Mouse (Mus musculus) neural tube, embryonic 11.5 days (tissue): Measurements from ENCODE around the gene Rer1. TPM values are rescaled to one million over a fixed set of nuclear protein-coding genes. Genes with fewer than 3 reads are reported as not detected.
"Not testable (repeated sequence)": the region's sequence is repeated elsewhere in the genome, so short reads cannot be mapped to it uniquely, and the experiment has no call there.

Source experiments
- ATAC-seq: fragments of 200-750 bp; cut with Nextera tagmentation; 2 replicates; pipeline ENCODE4 v1.8.0; 2017; ENCODE audit warnings: moderate number of reproducible peaks, mild to moderate bottlenecking, moderate TSS enrichment, moderate library complexity; ENCODE audit not compliant: insufficient read depth, low FRiP score, low TSS enrichment
- DNase-seq: peaks from one replicate; pipeline ENCODE4 v3.0.0-alpha.2; 2015; ENCODE audit warnings: low spot score
- H3K27ac ChIP-seq: fragments of 300-500 bp; sonication (generic); 2 replicates; pipeline ENCODE4 v1.5.1; 2014; ENCODE audit warnings: low read depth, mild to moderate bottlenecking, low read length
- H3K27me3 ChIP-seq: fragments of 300-500 bp; sonication (generic); 2 replicates; pipeline ENCODE4 v1.6.1; 2014; ENCODE audit warnings: mild to moderate bottlenecking, low read length, mixed read lengths; ENCODE audit not compliant: control insufficient read depth, insufficient read depth
- H3K36me3 ChIP-seq: fragments of 300-500 bp; sonication (generic); 2 replicates; pipeline ENCODE4 v1.6.1; 2014; ENCODE audit warnings: mild to moderate bottlenecking, low read length, moderate library complexity, mixed read lengths; ENCODE audit not compliant: control insufficient read depth, insufficient read depth
- H3K4me1 ChIP-seq: fragments of 300-500 bp; sonication (generic); 2 replicates; pipeline ENCODE4 v1.6.1; 2014; ENCODE audit warnings: low read length, mixed read lengths; ENCODE audit not compliant: control insufficient read depth, insufficient read depth
- H3K4me2 ChIP-seq: fragments of 300-500 bp; sonication (generic); 2 replicates; pipeline ENCODE4 v1.6.1; 2014; ENCODE audit warnings: low read depth, mild to moderate bottlenecking, moderate library complexity
- H3K4me3 ChIP-seq: fragments of 300-500 bp; sonication (generic); 2 replicates; pipeline ENCODE4 v1.5.1; 2014; ENCODE audit warnings: low read depth, low read length
- H3K9ac ChIP-seq: fragments of 300-500 bp; sonication (generic); 2 replicates; pipeline ENCODE4 v1.6.1; 2014; ENCODE audit warnings: mild to moderate bottlenecking, low read length
- H3K9me3 ChIP-seq: fragments of 300-500 bp; sonication (generic); 2 replicates; pipeline ENCODE4 v1.6.1; 2016; ENCODE audit warnings: low read length; ENCODE audit not compliant: control insufficient read depth
- WGBS: fragments of 180-500 bp; shearing (Covaris S2); extraction: QIAGEN DNeasy Blood & Tissue Kit; methylation state at CpG from one replicate; pipeline ENCODE4 v1.1.7; 2014; 5-methylcytosine and 5-hydroxymethylcytosine counted together
- polyA plus RNA-seq: library from polyadenylated mRNA; unstranded; fragments of >200 nt; fragmentation: Nextera tagmentation; extraction: Ambion mirVana; gene quantifications from 2 replicates; pipeline ENCODE4 v1.2.1, GENCODE M21; 2014

Rer1 gene
- polyA plus RNA-seq, 1 experiment from 2014 or later, result 145 TPM

DNA sequence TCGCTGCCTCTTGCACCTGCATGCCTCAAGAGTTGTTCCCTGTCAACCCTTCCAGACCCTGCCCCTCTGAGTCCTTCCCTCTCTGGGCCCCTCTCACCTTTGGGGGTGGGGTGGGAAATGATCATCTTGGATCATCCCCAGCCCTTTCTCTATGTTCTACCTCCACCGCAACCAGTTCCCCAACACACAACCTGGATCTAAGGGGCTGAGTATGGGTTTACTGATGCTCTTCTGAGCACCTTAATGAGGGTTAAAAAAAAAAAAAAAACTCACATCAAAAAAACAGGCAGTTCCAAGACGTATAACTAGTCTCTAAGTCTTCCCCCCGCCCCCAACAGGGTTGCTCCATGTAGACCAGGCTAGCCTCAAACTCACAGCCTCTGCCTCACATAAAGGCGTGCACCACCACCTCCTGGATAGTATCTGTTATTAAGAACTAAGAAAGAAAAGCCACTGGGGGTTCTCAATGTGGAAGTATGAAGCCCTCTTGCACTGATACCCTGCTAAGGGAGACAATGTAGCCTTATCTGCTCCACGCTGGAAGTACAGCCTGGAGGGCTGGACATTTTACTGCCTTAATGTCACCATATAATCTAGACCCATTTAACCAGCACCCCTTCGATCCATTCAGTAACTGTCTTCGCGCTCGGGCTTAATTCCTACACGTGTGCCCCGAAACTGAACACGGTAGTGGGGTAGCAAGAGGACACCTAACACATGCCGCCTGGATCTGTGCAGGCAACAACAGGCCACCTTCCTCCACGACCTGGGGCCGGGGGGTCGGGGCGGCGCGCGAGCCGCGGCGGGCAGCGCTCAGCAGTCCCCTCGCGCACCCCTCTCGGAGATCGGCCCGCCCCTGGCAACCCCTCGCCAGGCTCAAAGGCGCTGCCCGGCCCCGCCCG, 725 bp downstream of the Rer1 start:
- Histone ChIP-seq H3K9ac (peak overlapping the region; percentile 87), H3K4me2 (peak overlapping the region; percentile 81), H3K9me3 (no peaks in the 10 kb centered on the region), H3K36me3 (peaks cover 5% of the 10 kb centered on the region), H3K27me3 (no peaks in the 10 kb centered on the region), H3K4me3 (peak overlapping the region; percentile 93), H3K27ac (peak overlapping the region; percentile 79), H3K4me1 (peaks cover 12% of the 10 kb centered on the region)
- WGBS, result 9% methylated on average over 25 of the region's 35 CpGs
- DNase-seq, result no peak
- no peak; the same call in 1 of the 2 replicates for ATAC-seq

- peaks cover 7% of the 10 kb centered on the region for H3K36me3 ChIP-seq
- H3K4me3 ChIP-seq, result no peak overlapping the region
- H3K9ac ChIP-seq, result no peak overlapping the region
These were observed 1.8 kb downstream of the Rer1 start for GRCm38 (mm10) chr4:155084351-155084750.

DNA sequence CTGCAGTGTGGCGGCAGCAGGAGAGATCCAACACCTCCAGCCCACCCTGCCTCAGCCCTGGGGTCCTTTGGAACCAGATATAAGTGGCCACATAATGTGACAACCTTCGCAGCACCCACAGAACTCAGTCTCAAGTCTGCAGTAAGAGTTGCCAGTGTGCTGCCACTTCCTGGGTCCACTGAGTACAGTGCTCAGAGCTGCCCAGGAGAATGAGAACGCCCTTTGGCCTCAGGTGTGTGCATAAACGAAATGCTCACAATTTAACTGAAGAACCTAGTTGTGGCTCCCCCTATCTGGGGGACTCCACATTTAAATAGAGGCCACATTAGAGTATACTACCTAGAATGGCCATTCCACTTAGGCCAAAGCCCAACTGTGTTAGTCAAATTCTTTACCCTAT, 2.6 kb downstream of the Rer1 start:
- Histone ChIP-seq H3K36me3 (peaks cover 10% of the 10 kb centered on the region), H3K4me2 (no peak overlapping the region), H3K4me1 (peaks cover 12% of the 10 kb centered on the region), H3K27me3 (no peaks in the 10 kb centered on the region), H3K27ac (no peak overlapping the region), H3K4me3 (no peak overlapping the region), H3K9ac (no peak overlapping the region), H3K9me3 (no peaks in the 10 kb centered on the region)
- 87% methylated on average over 4 of the region's 4 CpGs for WGBS
- ATAC-seq (no peak), DNase-seq (no peak)

More at GRCm38 (mm10) chr4:155084351-155084750, 1.8 kb downstream of the Rer1 start:
- H3K4me1 ChIP-seq, result peaks cover 12% of the 10 kb centered on the region
- DNase-seq (no peak), ATAC-seq (no peak)
- no peak overlapping the region for H3K27ac ChIP-seq
- H3K4me2 ChIP-seq, result no peak overlapping the region
- H3K9me3 ChIP-seq, result no peaks in the 10 kb centered on the region
- H3K27me3 ChIP-seq, result no peaks in the 10 kb centered on the region
- 96% methylated on average over 7 of the region's 7 CpGs for WGBS

DNA sequence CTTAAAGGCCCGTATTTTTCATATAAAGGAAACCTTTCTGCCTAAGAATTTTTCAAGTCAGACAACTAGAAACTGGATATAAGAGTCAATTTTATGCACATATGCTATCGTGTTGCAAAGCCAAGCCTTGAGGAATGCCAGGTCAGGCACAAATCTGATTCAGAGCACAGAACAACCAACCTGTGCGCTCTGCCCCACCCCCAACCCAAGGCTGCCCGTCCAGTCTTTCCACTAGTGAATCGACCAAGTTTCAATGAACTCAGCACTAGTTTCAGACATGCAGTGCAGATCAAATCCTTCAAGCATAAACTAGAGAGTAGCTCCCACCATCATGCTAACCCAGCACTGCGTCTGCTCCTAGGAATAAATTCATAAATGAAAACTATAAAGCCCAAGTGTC, 6.5 kb downstream of the Rer1 start:
- no peak for ATAC-seq
- Histone ChIP-seq H3K9me3 (no peaks in the 10 kb centered on the region), H3K4me3 (no peak overlapping the region), H3K4me2 (no peak overlapping the region), H3K9ac (no peak overlapping the region), H3K4me1 (no peaks in the 10 kb centered on the region), H3K36me3 (peaks cover 23% of the 10 kb centered on the region), H3K27me3 (no peaks in the 10 kb centered on the region), H3K27ac (no peak overlapping the region)
- WGBS, result 97% methylated on average over 6 of the region's 6 CpGs
- DNase-seq, result no peak

- not testable (repeated sequence) for H3K27me3 ChIP-seq, H3K27ac ChIP-seq, H3K4me2 ChIP-seq, ATAC-seq, H3K4me1 ChIP-seq, H3K9me3 ChIP-seq, H3K9ac ChIP-seq, DNase-seq, H3K4me3 ChIP-seq
- H3K36me3 ChIP-seq, result peaks cover 21% of the 10 kb centered on the region
- 90% methylated on average over 10 of the region's 10 CpGs for WGBS
These were observed 7.4 kb downstream of the Rer1 start for GRCm38 (mm10) chr4:155078808-155079207.

GRCm38 (mm10) chr4:155076677-155077076, 9.5 kb downstream of the Rer1 start:
- Histone ChIP-seq H3K4me3 (no peak overlapping the region), H3K36me3 (peaks cover 30% of the 10 kb centered on the region), H3K4me1 (no peaks in the 10 kb centered on the region), H3K27me3 (no peaks in the 10 kb centered on the region), H3K27ac (no peak overlapping the region), H3K4me2 (no peak overlapping the region), H3K9me3 (no peaks in the 10 kb centered on the region), H3K9ac (no peak overlapping the region)
- WGBS, result 88% methylated on average over 9 of the region's 9 CpGs
- no peak for DNase-seq
- no peak for ATAC-seq

- Histone ChIP-seq H3K27me3 (no peaks in the 10 kb centered on the region), H3K27ac (no peak overlapping the region), H3K4me3 (no peak overlapping the region), H3K4me1 (no peaks in the 10 kb centered on the region), H3K9ac (no peak overlapping the region), H3K9me3 (no peaks in the 10 kb centered on the region), H3K4me2 (no peak overlapping the region), H3K36me3 (peaks cover 33% of the 10 kb centered on the region)
- WGBS, result 93% methylated on average over 2 of the region's 2 CpGs
- ATAC-seq (no peak), DNase-seq (no peak)
These were observed 10.4 kb downstream of the Rer1 start for GRCm38 (mm10) chr4:155075813-155076212.

DNA sequence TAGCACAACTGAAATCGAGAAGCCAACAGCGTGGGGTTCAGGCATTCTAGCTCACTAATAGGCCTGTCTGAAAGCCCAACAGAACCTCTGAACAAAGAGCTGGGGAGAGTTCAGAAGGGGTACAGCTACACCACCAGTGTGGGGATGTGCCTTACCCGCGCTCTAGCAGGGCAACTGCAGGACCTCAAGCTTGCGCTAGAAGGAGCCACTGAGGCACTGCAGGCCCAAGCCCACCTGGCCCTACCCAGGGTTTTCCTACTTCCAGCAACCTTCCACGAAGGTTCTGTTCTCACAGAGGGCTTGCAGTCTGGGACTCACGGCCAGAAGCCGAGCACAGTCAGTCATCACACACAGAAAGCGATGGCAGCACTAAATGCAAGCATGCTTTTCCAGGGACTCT, 11.0 kb downstream of the Rer1 start:
- ATAC-seq, result no peak
- Histone ChIP-seq H3K9ac (no peak overlapping the region), H3K9me3 (no peaks in the 10 kb centered on the region), H3K36me3 (peaks cover 31% of the 10 kb centered on the region), H3K27me3 (no peaks in the 10 kb centered on the region), H3K4me3 (no peak overlapping the region), H3K4me2 (no peak overlapping the region), H3K4me1 (no peaks in the 10 kb centered on the region), H3K27ac (no peak overlapping the region)
- 90% methylated on average over 9 of the region's 9 CpGs for WGBS
- no peak for DNase-seq

DNA sequence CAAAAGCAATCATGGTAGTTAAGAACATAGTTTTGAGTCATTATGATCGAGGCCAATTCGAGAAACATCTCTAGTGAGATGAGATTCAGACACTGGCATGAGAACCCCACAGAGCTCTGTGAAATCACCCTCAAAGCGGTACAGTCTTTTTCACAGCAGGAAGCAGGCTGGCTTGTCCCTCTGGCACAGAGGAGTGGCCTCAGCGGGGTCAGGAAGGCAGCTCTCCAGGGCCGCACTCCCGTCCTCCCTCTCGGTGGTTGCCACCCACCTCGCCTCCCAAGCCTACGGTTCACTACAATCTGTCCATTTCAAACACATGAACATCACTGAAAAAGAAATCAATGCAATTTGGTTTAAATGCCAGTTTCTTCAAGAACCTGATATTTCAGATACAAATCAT, 11.8 kb downstream of the Rer1 start:
- Histone ChIP-seq H3K4me3 (no peak overlapping the region), H3K9ac (no peak overlapping the region), H3K27ac (no peak overlapping the region), H3K36me3 (peaks cover 32% of the 10 kb centered on the region), H3K4me1 (no peaks in the 10 kb centered on the region), H3K9me3 (no peaks in the 10 kb centered on the region), H3K27me3 (no peaks in the 10 kb centered on the region), H3K4me2 (no peak overlapping the region)
- ATAC-seq, result no peak
- DNase-seq, result no peak
- 83% methylated on average over 9 of the region's 9 CpGs for WGBS
